Mouse (Mus musculus) right cerebral cortex, postnatal 10 days (tissue): ENCODE results near the gene Hist1h2bk.
A peak's percentile ranks its signal among the peaks of the same experiment; 100 is the strongest.

Source experiments
- DNase-seq, 2 experiments: peaks; one replicate each; pipeline ENCODE4 v3.0.0; 2021; ENCODE audit warnings: low spot score in 2 of 2

Hist1h2bk gene

DNA sequence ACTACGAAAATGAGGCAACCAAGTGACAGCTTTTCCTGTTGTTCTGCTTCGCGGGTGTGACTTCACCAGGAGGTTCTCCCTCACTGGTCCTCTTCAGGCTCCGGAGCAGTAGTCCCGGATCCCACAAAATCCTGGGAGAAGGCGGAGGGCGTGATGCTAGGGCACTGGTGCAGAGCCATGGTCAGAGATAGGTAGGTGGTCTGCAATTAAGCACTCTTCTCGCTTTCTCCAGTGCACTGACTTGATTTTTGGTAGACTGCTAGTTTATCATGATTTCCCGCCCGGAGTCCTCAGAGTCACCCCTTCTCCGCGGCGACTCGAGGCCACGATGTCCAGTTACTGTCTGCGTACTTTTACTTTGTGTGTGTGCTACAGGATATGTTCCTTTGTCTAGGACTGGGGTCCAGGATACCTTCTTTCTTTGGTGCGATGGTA lies 21.2 kb upstream of the Hist1h2bk start:
- DNase-seq = no peak

DNA sequence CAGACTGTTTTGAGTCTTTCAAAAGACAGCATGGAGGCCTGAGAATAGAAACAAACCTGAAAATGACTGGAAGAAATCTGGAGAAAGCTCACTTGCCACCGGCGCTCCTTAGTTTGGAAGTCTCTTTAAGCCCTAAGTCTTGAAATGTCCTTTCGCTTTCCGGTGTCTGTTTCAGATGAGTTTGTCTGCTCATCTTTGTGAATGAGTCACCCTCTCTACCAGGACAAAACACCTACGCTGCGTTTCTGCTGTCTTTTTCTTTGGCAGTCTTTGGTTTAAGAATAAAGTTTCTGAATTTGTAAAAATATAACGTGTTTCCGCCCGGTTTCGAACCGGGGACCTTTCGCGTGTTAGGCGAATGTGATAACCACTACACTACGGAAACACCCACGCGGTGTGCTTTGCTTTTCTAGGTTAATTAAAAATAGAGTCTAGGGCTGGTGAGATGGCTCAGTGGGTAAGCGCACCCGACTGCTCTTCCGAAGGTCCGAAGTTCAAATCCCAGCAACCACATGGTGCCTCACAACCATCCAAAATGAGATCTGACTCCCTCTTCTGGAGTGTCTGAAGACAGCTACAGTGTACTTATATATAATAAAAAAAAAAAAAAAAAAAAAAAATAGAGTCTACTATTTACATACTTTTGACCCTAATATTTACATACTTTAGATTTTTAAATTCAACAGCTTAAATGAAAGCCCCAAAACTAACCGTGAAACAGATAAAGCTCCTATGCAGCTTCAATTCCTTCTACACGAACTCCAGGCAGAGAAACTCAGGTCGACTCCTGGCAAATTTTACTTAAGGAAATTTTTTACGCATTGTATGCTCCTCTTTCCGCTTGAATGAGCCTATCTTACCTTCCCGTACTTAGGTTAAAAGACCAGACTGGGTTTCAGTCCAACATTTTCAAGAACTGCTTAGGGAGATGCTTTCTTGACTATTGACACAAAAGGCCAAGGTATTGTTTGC lies 19.9 kb upstream of the Hist1h2bk start:
- DNase-seq = peak; percentile 69 to 77

DNA sequence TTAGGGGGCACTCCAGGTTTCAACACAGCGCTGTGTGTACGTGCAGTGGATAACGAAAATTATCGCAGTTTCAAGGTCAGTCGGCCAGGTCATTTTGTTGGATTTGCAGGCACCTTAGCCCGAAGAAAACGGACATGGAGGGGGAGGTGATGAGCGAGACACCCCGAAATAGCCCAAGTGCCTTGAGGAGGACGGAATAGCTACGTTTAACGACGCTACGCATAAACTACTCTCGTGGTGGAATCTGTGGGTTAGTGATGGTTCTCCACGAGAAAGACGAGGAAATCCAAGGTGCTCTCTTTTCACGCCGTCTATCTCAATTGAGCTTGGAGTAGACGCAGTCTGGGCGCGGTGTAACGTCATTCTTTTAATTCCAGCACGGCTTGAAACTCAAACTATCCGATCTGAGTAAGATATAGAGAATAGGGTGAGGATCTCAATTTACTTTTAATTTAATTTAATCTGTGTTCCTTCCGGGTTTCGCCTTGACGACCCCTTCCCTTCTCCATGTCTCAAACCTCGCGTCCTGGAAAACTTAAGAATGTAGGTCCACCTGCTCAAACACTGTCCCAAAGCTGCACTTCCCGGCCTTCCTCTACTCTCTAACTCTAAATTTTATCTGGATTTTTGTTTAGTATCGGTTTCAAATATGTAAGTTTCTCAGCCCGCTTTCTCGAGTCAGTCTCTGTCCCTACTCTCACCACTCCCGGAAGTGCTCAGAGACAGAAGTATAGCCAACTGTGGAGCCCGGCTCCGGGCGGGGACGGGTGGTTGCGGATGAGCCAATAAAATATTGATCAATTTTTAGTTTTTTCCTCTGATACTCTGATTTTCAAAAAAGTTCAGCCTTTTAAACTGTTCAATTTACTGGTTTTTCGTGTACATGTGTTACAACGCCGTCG lies 15.5 kb upstream of the Hist1h2bk start:
- no peak for DNase-seq

DNA sequence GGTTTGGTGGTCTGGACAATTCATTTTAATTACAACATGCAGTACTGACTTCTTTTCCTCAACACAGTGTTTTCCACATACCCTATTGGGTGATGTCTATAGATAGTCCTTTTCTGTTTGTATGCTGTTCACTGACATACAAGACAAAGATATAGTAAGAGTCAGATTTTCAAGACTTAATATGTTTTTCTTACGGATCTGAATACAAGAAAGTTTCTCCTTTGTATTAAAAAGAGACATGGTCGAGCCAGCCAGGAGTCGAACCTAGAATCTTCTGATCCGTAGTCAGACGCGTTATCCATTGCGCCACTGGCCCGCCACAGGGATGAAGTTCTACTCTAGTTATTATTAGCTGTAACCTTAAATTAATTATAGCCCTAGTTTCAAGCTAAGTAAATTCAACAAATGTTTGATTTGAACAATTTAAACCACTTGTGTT lies 14.8 kb upstream of the Hist1h2bk start:
- peak in 1 of 2 experiments; percentile 64 for DNase-seq

DNA sequence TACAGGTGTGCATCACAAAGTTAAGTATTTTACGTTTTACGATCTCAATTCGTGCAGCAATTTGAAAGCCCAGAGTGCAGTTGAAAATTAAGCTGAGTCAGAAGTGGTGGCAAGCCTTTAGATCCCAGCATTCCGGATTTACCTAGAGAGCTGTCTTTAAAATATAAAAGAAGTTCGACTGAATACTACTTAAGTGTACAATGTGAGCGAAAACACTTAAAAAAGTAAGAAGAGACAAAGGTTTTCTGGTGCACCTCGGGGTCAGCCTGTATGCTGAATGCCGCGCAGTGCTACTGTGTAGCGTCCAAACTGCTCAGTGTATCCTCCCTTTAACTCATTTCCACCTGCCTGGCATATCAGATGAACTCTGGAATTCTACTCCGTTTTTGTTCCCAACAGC lies 14.1 kb upstream of the Hist1h2bk start:
- no peak for DNase-seq

DNA sequence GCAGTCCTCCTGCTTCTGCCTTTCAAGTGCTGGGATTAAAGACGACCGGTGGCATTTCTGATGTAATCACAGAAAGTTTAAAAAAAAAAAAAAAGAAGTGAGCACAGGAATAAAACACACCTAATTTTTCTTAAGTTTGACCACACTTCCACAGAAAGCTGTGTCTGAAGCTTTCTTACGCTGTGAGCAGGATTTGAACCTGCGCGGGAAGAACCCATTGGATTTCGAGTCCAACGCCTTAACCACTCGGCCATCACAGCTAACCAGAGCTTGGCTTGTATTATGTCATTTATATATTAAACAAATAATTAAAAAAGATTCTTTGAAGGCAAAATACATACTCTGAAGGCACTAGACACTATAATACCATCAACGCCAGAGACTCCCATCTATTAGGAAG lies 13.4 kb upstream of the Hist1h2bk start:
- peak; percentile 70 to 81 for DNase-seq

DNA sequence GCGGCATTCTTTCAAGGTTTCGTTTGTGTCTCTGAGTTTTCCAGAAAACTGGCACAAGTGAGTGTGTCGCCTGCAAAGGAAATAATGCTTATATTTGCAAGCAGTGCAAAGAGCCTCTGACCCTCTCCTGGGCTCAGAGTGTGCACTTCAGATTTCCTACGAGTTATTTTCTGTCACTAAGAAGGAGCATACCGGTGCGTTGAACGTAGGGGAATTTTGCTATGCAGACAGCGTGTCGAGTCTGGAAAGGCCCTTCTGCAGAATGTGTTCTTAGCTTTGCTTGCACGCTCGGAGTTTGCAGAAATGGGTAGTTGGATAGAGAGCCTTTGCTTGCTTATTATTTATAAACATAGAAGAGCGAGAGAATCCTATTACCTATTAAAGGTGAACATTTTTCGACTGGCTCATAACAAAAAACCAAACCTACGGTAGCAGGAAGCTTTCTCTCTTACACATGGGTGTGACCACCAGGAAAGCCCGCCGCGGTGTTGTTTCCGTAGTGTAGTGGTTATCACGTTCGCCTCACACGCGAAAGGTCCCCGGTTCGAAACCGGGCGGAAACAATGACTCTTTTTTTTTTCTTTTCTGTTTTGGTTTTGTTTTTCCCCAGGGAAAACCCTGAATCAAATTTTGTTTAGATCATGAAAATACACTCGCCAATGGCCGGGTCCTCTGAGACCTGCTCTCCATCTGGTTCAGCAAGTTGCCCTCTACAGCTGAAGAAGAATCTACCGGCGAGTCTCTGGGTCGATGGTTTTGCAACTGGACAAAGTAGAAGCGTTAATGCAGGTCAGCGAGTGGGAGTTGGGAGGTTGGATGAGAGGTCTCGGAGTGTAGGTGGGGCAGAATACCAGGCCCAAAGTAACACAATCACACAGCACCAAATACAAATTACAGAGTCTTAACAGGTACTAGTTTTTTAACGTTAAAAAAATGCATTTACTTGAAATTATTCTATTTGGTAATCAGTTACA lies 9.3 kb upstream of the Hist1h2bk start:
- DNase-seq = peak; percentile 85 to 90

DNA sequence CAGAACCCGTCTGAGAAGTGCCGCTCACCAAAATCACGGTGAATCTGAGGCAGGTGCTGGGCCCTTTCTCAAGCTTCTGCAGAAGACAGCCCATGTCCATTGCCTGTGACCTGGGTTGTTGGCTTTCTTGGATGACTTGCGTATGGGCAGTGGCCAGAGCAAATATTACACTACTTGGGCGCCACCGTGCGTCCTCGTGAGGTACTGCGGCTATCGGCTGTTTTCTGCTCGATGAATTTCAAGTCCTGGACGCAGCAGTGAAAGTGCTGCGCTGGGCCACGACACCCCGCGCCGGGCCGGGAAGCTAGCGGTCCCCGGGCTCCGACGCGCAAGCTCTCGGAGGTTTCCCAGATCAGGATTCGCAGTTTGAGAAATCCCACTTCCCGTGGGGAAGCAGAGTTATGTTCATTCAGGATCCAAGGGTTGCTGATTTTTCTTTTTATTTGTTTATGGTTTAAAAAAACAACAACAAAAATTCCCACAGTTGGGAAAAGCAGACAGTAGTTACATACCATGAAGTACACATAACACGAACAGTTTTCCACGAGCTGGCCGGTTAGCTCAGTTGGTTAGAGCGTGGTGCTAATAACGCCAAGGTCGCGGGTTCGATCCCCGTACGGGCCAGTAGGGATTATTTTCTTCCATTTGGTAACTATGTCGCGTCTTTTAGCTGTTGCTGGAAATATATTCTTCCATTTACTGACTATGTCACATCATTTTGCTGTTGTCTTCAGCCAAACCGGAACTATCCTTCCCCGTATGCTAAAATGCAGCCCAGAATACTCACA lies 6.8 kb upstream of the Hist1h2bk start:
- DNase-seq = peak; percentile 92 to 94

DNA sequence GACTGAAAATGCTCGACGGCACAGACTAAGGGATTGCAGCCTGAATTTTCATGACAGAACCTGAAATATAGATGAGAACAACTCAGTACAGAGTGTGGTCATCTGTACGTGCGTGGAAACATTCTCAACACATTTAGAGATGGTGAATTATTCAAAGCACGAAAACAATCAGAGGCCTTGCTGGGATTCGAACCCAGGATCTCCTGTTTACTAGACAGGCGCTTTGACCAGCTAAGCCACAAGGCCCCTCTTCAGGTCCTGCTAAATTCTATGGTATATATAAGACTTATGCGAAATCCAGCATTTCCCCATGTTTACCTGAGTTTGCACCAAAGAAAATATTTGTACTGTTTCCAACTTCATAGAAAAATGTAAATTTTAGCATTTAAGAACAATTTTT lies 5.7 kb upstream of the Hist1h2bk start:
- DNase-seq = peak in 1 of 2 experiments; percentile 47

DNA sequence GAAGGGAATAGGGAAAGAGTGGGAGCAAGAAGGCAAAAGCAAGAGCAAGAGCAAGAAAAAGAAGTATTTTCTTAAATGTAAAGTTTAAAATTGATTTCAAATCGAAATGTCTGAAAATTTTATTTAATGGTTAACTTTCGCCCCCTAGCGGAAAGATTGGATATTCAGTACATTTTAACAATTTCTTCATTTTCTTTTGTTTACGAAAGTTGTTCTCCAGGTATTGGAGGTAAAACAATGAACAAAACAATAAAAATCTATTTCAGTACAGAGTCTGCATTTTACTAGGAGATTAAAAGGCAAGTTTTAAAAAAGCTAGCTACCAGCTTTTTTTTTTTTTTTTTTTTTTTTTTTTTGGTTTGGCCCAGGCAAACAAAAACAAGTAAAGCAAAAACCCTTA lies 5.2 kb upstream of the Hist1h2bk start:
- DNase-seq = no peak

DNA sequence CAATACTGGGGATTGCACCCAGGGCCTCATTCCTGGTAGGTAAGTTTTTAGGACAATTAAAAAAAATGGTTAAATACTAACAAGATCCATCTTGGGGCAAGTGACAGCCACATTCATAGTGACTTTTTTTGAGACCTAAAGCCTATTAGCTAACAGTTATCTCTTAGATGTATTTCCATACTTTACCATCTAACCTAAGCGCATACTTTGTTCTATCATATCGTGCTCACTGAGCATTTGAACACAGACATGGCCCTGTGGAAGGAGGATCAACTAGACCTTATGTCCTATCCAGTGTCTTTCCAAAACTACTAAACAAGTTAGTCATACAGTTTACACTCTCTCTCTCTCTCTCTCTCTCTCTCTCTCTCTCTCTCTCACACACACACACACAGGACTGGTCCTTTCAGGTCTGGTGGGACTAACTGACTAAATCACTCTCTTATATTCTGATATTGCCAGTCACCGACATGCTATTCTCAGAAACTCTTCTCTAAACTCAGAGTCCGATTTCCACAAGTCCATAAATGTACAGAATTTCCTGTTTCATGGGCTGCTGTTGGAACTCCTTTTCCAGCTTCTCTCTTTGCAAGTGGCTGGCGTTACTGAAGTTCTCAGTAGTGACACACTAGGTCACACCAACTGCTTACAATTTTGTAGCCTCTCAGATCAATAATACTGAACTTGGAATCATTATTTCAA lies 1.8 kb upstream of the Hist1h2bk start:
- no peak for DNase-seq

DNA sequence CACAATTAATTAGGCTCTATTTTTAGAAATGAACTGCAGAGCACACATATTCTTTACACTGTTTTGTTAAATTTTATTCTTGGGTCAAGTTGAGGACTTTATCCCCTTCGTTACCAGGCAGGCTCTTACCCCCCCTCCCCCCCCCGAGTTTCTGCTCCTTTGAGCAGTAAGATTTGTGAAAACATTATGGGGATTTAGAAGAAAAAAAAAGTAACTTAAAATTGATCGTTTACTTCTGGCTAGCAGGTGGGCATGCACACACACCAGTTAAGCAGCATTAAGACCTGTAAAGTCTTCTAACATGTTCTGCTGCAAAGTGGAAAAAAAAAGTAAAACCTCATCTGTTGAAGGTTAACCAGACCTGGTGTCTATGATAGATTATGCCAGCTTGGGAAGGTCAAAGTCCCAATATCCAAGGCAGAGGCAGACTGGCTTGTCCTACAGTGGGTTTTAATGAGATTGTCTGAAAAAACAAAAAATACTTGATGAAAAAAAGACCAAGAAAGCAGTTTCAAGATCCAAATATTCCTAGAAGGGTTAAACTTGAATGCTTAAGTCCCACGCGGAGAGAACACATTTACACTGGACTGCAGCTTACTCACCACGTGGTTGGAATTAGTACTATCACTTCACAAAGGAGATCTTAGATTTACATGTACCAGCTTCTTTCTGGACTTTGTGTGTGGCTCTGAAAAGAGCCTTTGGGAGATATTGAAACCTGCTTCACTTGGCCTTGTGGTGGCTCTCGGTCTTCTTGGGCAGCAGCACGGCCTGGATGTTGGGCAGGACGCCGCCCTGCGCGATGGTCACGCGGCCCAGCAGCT lies 1.0 kb upstream of the Hist1h2bk start:
- no peak for DNase-seq

DNA sequence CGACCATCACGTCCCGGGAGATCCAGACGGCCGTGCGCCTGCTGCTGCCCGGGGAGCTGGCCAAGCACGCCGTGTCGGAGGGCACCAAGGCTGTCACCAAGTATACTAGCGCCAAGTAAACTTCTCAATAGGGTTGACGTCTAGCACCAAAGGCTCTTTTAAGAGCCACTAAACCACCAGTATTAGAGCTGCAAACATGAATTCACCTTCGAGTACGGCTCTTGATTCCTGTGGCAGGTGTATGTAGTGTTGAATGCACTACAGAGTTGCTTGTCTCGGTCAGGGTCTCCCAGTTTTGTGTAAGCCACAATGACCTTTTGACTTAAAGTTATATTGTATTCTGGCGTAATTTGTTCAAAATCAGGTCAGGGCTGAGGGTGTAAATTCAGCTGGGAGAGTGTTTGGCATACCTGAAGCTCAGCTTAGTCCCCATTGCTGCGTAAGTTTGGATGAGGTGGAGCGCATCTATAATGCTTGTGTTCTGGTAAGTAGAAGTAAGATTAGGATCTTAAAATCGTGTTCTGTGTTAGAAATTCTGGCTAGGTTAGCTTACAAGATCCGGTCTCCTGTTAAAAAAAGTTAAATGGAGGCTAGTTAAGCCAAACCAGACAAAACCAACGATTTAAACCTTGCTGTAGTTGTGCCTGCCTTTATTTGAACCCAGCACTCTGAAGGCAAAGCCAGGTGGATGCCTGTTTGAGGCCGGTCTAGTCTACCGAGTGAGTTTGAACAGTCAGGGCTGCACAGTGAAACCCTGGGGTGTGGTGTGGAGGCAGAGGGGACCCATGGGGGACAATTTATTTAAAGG lies 683 bp downstream of the Hist1h2bk start:
- DNase-seq = no peak

DNA sequence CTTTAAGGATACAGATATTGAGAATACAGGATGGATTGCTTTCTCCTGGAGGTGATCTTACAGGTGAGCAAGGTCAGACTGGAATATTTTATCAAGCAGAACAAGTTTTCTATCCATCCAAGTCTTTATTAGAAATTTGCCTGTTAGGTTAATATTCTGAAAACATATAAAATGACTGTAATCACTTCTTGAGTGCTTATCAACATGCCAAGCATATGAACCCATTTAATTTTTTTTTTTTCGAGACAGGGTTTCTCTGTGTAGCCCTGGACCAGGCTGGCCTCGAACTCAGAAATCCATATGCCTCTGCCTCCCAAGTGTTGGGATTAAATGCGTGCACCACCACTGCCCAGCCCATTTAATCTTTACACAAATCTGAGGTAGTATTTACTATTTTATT lies 1.3 kb downstream of the Hist1h2bk start:
- DNase-seq = no peak

DNA sequence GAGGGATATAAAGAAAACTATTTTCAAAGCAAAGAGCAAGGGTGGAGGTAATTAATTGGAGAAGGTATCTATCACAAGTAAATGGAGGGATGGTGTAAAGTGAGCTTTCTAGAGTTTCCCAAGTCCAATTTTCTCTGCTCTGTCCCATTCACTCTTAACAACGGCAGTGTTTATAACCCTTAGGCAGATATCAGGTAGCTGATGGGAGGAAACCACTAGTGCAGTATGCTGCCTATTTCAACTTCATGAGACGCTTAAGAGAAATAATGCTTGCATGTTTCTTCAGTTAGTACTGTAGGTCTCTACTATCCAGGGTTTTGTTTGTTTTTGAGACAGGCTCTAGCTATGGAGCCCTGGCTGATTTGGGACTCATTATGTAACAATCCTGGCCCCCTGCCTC lies 1.7 kb downstream of the Hist1h2bk start:
- DNase-seq = no peak

DNA sequence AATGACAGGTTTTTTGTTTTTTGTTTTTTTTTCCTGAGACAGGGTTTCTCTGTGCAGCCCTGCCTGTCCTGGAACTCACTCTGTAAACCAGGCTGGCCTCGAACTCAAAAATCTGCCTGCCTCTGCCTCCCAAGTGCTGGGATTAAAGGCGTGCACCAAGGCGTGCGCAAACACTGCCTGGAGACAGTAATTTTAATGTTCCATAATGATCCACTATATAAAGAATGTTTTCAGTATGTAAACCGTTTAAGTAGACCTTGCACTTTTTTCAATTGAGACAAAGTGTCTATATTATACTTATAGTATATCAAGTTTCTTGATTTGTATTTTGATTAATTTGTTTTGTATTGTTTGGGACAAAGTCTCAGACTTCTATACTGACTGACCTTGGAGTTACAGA lies 3.7 kb downstream of the Hist1h2bk start:
- no peak for DNase-seq

DNA sequence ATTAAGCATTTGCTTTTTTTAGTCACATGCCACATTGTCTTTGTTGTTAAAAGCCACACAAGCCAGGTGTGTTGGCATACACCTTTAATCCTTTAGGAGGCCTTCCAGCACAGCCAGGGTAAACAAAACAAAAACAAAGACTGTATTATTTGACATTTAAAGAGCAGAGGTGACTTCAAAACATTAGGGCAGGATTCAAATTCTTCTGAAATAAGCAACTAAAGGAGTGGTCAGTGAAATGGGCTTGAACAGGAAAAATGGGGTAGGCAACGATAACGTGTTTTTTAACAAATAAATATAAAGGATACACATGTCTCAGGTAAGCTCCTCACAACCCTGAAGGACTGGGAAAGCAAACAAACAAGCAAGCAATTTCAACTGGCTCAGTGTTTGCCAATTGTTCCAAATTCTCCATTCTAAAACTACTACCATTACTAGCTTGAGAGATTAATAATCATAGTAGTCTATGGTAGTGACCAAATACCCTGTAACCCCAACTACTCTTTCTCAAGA lies 4.3 kb downstream of the Hist1h2bk start:
- DNase-seq = no peak
